Mouse (Mus musculus) heart, embryonic 13.5 days (tissue): ENCODE measurements around the gene Rxfp4. TPM values are rescaled to one million over a fixed set of nuclear protein-coding genes. Genes with fewer than 3 reads are reported as not detected.

Experiments used
- ATAC-seq: fragments of 200-750 bp; cut with Nextera tagmentation; 2 replicates; pipeline ENCODE4 v1.8.0; 2017; ENCODE audit warnings: moderate TSS enrichment; ENCODE audit not compliant: insufficient number of reproducible peaks, low FRiP score, low TSS enrichment; ENCODE audit errors: extremely low read depth
- H3K27ac ChIP-seq: fragments of 300-500 bp; sonication (generic); replicated peaks from 2 replicates; pipeline ENCODE4 v1.5.1; 2015; ENCODE audit warnings: moderate library complexity, mild to moderate bottlenecking, inconsistent platforms
- H3K27me3 ChIP-seq: fragments of 300-500 bp; sonication (generic); replicated peaks from 2 replicates; pipeline ENCODE4 v1.6.1; 2015; ENCODE audit warnings: mild to moderate bottlenecking, inconsistent platforms
- H3K36me3 ChIP-seq: fragments of 300-500 bp; sonication (generic); 2 replicates; pipeline ENCODE4 v1.6.1; 2015; ENCODE audit warnings: mild to moderate bottlenecking, inconsistent platforms
- H3K4me1 ChIP-seq: fragments of 300-500 bp; sonication (generic); 2 replicates; pipeline ENCODE4 v1.6.1; 2015; ENCODE audit warnings: inconsistent platforms
- H3K4me2 ChIP-seq: fragments of 300-500 bp; sonication (generic); 2 replicates; pipeline ENCODE4 v1.6.1; 2015; ENCODE audit warnings: inconsistent platforms, mild to moderate bottlenecking, moderate library complexity
- H3K4me3 ChIP-seq: fragments of 300-500 bp; sonication (generic); 2 replicates; pipeline ENCODE4 v1.5.1; 2015; ENCODE audit warnings: moderate library complexity, mild to moderate bottlenecking, inconsistent platforms
- H3K9ac ChIP-seq: fragments of 300-500 bp; sonication (generic); 2 replicates; pipeline ENCODE4 v1.6.1; 2015; ENCODE audit warnings: inconsistent platforms, mild to moderate bottlenecking, moderate library complexity
- H3K9me3 ChIP-seq: fragments of 300-500 bp; sonication (generic); 2 replicates; pipeline ENCODE4 v1.6.1; 2016; ENCODE audit warnings: inconsistent platforms
- WGBS: fragments of 180-500 bp; shearing (Covaris S2); methylation state at CpG from one replicate; pipeline ENCODE4 v1.1.7; 2015; ENCODE audit warnings: mixed read lengths; 5-methylcytosine and 5-hydroxymethylcytosine counted together
- polyA plus RNA-seq: library from polyadenylated mRNA; unstranded; fragments of >200 nt; fragmentation: Nextera tagmentation; extraction: Ambion mirVana; gene quantifications from 2 replicates; pipeline ENCODE4 v1.2.1, GENCODE M21; 2015

Rxfp4 gene
- polyA plus RNA-seq, 1 experiment from 2014 or later, result not detected

DNA sequence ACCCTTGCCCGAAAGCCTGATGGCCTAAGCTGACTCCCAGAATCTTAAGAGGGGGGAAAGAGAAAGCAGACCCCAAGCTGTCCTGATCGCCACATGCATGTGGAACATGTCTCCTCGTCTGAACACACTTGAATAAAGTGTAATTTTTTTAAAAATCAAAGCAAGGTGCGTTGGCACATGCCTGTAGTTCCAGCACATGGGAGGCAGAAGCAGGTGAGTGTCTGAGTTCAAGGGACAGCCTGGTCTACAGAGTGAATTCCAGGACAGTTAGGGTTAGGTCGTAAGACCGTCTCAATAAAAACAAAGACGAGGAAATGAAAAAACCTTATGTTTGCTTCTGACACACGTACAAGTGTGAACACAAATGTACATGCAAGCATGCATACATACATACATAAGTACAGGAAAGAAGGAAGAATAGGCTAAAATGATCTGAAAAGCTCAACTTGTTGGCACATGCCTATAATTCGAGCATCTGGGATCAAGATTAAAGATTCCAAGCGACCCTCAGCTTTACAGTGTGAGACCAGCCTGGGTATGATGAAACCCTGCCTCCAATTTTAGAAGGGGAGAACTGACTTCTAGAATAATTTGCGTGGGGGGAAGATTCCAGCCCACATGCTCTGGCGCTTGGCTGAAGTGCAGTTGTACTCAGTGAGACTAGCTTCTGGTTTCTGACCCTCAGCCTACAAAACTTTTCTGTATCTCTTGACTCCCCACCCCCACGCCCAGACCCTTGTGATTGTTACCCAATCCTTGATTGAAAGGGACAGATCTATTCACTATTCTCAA, 2.0 kb downstream of the Rxfp4 start:
- no peak overlapping the region for H3K9ac ChIP-seq
- no peak overlapping the region for H3K4me2 ChIP-seq
- no peaks in the 10 kb centered on the region for H3K9me3 ChIP-seq
- no peak for ATAC-seq
- H3K36me3 ChIP-seq, result peaks cover 30% of the 10 kb centered on the region
- H3K4me1 ChIP-seq, result peaks cover 28% of the 10 kb centered on the region
- H3K27ac ChIP-seq, result no peak overlapping the region
- WGBS, result 68% methylated on average over 13 of the region's 13 CpGs
- H3K27me3 ChIP-seq, result no peaks in the 10 kb centered on the region
- H3K4me3 ChIP-seq, result no peak overlapping the region

GRCm38 (mm10) chr3:88649967-88650366, 3.0 kb downstream of the Rxfp4 start:
- Histone ChIP-seq H3K9ac (no peak overlapping the region), H3K27ac (no peak overlapping the region), H3K4me1 (peaks cover 20% of the 10 kb centered on the region), H3K4me3 (no peak overlapping the region), H3K27me3 (no peaks in the 10 kb centered on the region), H3K9me3 (no peaks in the 10 kb centered on the region), H3K4me2 (no peak overlapping the region), H3K36me3 (peaks cover 39% of the 10 kb centered on the region)
- WGBS, result 88% methylated on average over 13 of the region's 13 CpGs
- ATAC-seq, result no peak

DNA sequence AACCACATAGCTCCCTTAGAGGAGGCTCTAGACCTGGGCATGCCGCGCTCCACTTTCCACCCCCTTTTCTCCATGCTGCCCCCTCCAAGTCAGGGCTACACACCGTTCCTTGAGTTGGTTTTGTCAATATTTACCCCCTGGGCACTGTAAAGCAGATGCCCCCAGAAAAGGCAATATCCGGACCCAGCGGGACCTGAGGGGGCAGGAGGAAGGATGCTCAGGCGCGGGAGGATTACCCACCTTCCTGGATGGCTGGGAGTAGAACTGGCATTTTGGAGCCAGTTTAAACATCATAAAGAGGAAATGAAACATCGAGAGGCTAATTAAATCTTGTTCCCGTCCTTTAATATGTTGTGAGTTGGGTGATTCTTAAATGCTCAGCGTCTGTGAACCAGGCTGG, 3.8 kb downstream of the Rxfp4 start:
- peaks cover 47% of the 10 kb centered on the region for H3K36me3 ChIP-seq
- H3K4me2 ChIP-seq, result no peak overlapping the region
- ATAC-seq, result no peak

GRCm38 (mm10) chr3:88648452-88649168, 4.3 kb downstream of the Rxfp4 start:
- H3K4me2 ChIP-seq, result no peak overlapping the region
- 79% methylated on average over 12 of the region's 12 CpGs for WGBS
- H3K4me3 ChIP-seq, result no peak overlapping the region
- H3K27me3 ChIP-seq, result no peaks in the 10 kb centered on the region
- H3K4me1 ChIP-seq, result peaks cover 6% of the 10 kb centered on the region
- no peak overlapping the region for H3K9ac ChIP-seq
- ATAC-seq, result no peak
- H3K27ac ChIP-seq, result no peak overlapping the region
- no peaks in the 10 kb centered on the region for H3K9me3 ChIP-seq
- H3K36me3 ChIP-seq, result peaks cover 53% of the 10 kb centered on the region

More for the DNA sequence above, 3.8 kb downstream of the Rxfp4 start:
- Histone ChIP-seq H3K27ac (no peak overlapping the region), H3K27me3 (no peaks in the 10 kb centered on the region), H3K4me1 (peaks cover 12% of the 10 kb centered on the region), H3K4me3 (no peak overlapping the region), H3K9ac (no peak overlapping the region), H3K9me3 (no peaks in the 10 kb centered on the region)
- 80% methylated on average over 10 of the region's 10 CpGs for WGBS

DNA sequence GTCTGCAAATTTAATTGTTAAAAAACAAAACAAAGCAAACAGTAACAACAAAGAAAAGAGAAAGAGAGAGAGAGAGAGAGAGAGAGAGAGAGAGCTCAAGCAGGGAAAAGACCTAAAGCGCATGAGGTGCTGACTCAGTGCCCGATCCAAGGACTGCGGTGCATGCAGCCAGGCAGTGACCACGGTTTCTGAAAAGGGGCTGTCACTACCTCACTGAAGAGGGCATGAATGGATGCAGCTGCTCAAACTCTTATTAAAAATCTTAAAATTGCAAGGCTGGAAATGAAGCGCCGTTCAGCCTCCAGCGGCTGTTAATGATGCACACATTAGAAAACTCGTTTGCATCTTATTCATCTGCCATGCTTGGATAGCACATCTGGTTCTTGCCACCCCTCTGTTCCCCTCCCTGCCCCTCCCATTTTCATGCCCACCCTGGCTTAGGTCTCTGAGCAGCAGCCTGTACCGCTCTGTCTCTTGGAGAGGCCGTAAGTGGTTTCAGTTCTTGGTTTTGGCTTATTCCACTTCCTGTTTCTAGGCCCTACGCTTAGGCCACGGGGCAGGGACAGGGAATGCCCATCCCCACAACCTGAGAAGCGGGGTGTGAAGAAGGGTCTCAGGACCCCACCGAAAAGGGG, 5.0 kb downstream of the Rxfp4 start:
- H3K9me3 ChIP-seq, result no peaks in the 10 kb centered on the region
- no peak overlapping the region for H3K4me2 ChIP-seq
- no peak overlapping the region for H3K4me3 ChIP-seq
- no peaks in the 10 kb centered on the region for H3K4me1 ChIP-seq
- H3K27me3 ChIP-seq, result no peaks in the 10 kb centered on the region
- peaks cover 60% of the 10 kb centered on the region for H3K36me3 ChIP-seq
- no peak for ATAC-seq
- WGBS, result 81% methylated on average over 14 of the region's 14 CpGs
- H3K27ac ChIP-seq, result no peak overlapping the region
- H3K9ac ChIP-seq, result no peak overlapping the region

GRCm38 (mm10) chr3:88647076-88647475, 5.9 kb downstream of the Rxfp4 start:
- no peak overlapping the region for H3K4me3 ChIP-seq
- no peaks in the 10 kb centered on the region for H3K9me3 ChIP-seq
- no peak overlapping the region for H3K9ac ChIP-seq
- H3K4me1 ChIP-seq, result no peaks in the 10 kb centered on the region
- H3K36me3 ChIP-seq, result peaks cover 68% of the 10 kb centered on the region
- 0 out of 2 replicates have a peak, but pooled peaks have one; percentile 21 for ATAC-seq
- H3K4me2 ChIP-seq, result no peak overlapping the region
- no peaks in the 10 kb centered on the region for H3K27me3 ChIP-seq
- H3K27ac ChIP-seq, result no peak overlapping the region
- 75% methylated on average over 3 of the region's 3 CpGs for WGBS

GRCm38 (mm10) chr3:88646426-88646995, 6.4 kb downstream of the Rxfp4 start:
- H3K4me2 ChIP-seq, result no peak overlapping the region
- no peak overlapping the region for H3K27ac ChIP-seq
- H3K9ac ChIP-seq, result no peak overlapping the region
- H3K9me3 ChIP-seq, result no peaks in the 10 kb centered on the region
- H3K4me3 ChIP-seq, result no peak overlapping the region
- WGBS, result 60% methylated on average over 6 of the region's 6 CpGs
- no peaks in the 10 kb centered on the region for H3K4me1 ChIP-seq
- no peaks in the 10 kb centered on the region for H3K27me3 ChIP-seq
- peaks cover 74% of the 10 kb centered on the region for H3K36me3 ChIP-seq
- no peak for ATAC-seq

DNA sequence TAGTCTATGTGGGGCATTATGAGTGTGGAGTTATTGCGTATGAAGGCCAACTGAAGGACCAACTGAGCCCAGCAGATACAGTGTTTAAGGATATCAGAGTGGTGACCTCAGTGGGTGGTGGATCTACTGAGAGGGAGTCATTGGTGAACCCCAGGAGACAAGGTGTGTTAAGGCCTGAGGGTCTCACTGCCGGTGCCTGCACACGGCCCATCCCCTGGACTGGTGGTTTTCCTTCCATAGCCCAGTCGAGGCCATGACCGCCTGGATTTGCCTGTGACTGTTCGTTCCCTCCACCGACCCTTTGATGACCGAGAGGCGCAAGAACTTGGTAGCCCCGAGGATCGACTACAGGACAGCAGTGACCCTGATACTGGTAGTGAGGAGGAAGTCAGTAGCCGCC, 7.0 kb downstream of the Rxfp4 start:
- no peak overlapping the region for H3K27ac ChIP-seq
- peaks cover 80% of the 10 kb centered on the region for H3K36me3 ChIP-seq
- H3K4me2 ChIP-seq, result no peak overlapping the region
- no peaks in the 10 kb centered on the region for H3K9me3 ChIP-seq
- H3K9ac ChIP-seq, result no peak overlapping the region
- no peaks in the 10 kb centered on the region for H3K27me3 ChIP-seq
- no peak for ATAC-seq
- H3K4me3 ChIP-seq, result no peak overlapping the region
- H3K4me1 ChIP-seq, result no peaks in the 10 kb centered on the region
- 82% methylated on average over 12 of the region's 12 CpGs for WGBS

DNA sequence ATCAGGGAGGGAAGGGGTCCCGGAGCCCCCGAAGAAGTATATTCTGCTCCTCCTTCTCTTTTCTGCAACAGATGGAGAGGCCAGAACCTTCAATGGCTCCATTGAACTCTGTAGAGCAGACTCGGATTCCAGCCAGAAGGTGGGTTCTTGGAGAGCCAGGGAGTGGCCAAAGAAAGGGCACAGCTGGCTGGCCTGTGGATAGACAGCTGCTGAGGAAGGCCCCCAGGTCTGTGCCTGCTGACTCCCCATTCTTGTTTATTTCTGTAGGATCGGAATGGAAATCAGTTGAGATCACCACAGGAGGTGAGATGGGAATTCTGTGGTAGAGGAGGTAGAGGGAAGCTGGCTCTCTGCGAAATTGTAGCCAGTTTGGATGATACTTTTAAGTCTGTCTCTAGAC, 9.9 kb downstream of the Rxfp4 start:
- Histone ChIP-seq H3K4me1 (no peaks in the 10 kb centered on the region), H3K9ac (no peak overlapping the region), H3K9me3 (no peaks in the 10 kb centered on the region), H3K36me3 (peaks cover 100% of the 10 kb centered on the region), H3K27ac (no peak overlapping the region), H3K27me3 (no peaks in the 10 kb centered on the region), H3K4me3 (no peak overlapping the region), H3K4me2 (no peak overlapping the region)
- ATAC-seq, result no peak
- 76% methylated on average over 5 of the region's 5 CpGs for WGBS

GRCm38 (mm10) chr3:88640676-88641075, 12.3 kb downstream of the Rxfp4 start:
- no peak overlapping the region for H3K9ac ChIP-seq
- H3K4me2 ChIP-seq, result no peak overlapping the region
- no peak for ATAC-seq
- no peak overlapping the region for H3K27ac ChIP-seq
- no peak overlapping the region for H3K4me3 ChIP-seq
- no peaks in the 10 kb centered on the region for H3K9me3 ChIP-seq
- peaks cover 100% of the 10 kb centered on the region for H3K36me3 ChIP-seq
- H3K4me1 ChIP-seq, result peaks cover 14% of the 10 kb centered on the region
- H3K27me3 ChIP-seq, result no peaks in the 10 kb centered on the region
- 89% methylated on average over 1 of the region's 1 CpGs for WGBS

DNA sequence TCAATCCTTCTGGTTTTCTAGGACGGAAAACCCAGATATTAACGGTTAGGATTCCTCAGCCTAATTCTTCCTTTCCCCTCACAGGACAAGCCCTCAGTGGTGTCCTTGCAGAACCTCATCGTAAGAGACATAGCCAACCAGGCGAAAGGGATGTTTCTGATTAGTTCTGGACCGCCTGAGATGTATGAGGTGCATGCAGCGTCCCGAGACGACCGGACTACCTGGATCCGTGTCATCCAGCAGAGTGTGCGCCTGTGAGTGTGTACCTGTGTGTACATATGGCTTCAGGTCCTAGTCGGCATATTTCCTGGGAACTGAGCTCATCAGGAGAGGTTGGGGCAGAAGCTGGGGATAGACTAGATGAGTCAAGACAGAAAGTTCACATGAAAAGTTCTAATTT, 13.7 kb downstream of the Rxfp4 start:
- Histone ChIP-seq H3K9ac (no peak overlapping the region), H3K4me1 (peaks cover 22% of the 10 kb centered on the region), H3K27ac (no peak overlapping the region), H3K4me2 (no peak overlapping the region), H3K9me3 (no peaks in the 10 kb centered on the region), H3K36me3 (peaks cover 100% of the 10 kb centered on the region), H3K4me3 (no peak overlapping the region), H3K27me3 (no peaks in the 10 kb centered on the region)
- ATAC-seq, result no peak
- 91% methylated on average over 12 of the region's 12 CpGs for WGBS
